Mouse (Mus musculus): ENCODE data around the gene 4933414I15Rik. TPM values are rescaled to one million over a fixed set of nuclear protein-coding genes. Genes with fewer than 3 reads are reported as not detected.

Gene 4933414I15Rik
- total RNA-seq (2023): not detected

DNA sequence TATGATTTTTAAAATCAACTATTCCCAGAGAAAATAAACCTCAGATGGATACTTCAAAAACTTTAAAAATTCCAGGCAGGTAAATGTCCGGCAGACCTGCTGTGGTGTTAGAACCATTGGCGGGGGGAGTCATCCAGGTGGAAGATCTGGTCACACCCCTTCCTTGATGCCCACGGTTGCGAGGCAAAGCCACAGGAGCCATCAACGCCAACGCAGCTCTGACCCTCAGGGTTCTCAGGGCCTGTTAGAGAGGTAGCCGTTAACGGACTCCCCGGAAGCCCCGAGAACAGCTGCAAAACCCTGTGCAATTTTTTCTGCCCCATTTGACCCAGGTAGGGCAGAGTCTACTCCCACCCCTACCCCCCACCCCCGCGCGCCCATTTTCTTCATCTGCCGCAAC, at the start of gene 4933414I15Rik:
TSS of gene 4933414I15Rik (minus strand) at position 260 of the 400 bp plus-strand sequence.

GRCm38 (mm10) chr11:50981667-50982066, 38.1 kb upstream of the 4933414I15Rik start, which contains the start of gene Olfr1377:
Gene Olfr1377 (plus strand): TSS chr11:50981967.

DNA sequence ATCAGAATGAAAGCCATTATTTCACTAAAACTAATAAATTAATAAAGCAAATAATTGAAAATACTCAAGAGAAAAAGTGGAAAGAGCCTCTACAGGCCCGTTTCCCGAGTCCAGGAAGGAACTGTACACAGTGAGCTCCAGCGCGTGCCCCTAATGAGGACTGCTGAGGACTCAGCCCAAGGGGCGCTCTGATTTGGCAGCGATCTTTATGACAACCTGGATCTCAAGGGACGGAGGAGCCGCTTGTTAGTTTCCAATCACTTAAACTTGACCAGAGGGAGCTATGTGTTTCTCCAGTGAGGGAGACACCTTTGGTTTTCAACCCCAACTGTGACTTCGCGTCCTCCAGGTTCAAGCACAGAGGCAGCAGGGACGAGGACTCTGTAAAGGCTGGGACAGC, 22.7 kb upstream of the 4933414I15Rik start, which contains the start of gene Olfr1378:
TSS of gene Olfr1378 (plus strand) at position 301 of the 400 bp plus-strand sequence.

GRCm38 (mm10) chr11:50953665-50954064, 10.1 kb upstream of the 4933414I15Rik start, which contains the start of gene Prop1:
Gene Prop1 (minus strand): TSS chr11:50953765.

GRCm38 (mm10) chr11:50931451-50931866, 12.1 kb downstream of the 4933414I15Rik start, which contains the start of gene Zfp354b:
Gene Zfp354b (minus strand): TSS chr11:50931633.

DNA sequence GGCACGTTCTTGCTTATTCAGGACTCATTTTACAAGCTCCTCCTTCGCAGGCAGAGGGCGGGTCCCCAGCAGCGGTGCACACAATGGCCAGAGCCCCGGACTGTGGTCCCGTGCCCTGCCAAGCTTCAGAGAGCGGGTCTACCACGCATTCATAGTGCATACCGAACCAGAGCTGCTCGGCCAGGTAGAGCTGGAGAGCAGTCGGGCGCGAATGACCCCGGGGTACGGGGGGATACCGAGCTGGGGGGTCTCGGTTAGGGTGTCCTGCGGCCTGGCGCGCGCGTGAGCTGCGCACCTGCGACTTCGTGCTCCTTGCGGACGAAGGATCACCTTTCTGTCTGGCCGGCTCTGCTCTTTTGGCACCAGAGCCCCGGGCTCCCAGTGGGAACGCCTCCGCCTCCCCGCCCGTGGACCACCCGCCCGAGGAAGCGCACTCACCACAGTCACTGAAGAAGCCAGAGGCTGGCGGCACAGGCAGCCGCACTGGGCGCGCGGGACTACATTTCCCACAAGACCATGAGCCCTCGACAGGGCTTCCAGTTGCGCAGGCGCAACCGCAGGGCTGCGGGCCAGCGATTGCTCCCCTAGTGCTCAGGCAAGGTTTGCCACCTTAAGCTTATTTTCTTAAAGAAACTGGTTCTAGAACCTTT, 27.8 kb downstream of the 4933414I15Rik start, which contains the start of gene Zfp2:
TSS of gene Zfp2 (minus strand) at position 495 of the 650 bp plus-strand sequence.

Other genes starting within 250 kb of the 4933414I15Rik start
- under 1 TPM; 0.18 to 0.39 TPM for gene Zfp354c, start 116.0 kb downstream of the 4933414I15Rik start, total RNA-seq (2023)
- not detected for gene Zfp879, start 102.2 kb downstream of the 4933414I15Rik start, total RNA-seq (2023)
- under 1 TPM; 0.64 to 0.90 TPM for gene Grm6, start 93.1 kb downstream of the 4933414I15Rik start, total RNA-seq (2023)
- not detected for gene Zfp454, start 56.1 kb downstream of the 4933414I15Rik start, total RNA-seq (2023)
- gene Zfp2, start 27.6 kb downstream of the 4933414I15Rik start, total RNA-seq (2023): under 1 TPM in 1 of 2 experiments, not detected in 1; 0.53 TPM
- gene Zfp354b, start 12.1 kb downstream of the 4933414I15Rik start, total RNA-seq (2023): under 1 TPM in 1 of 2 experiments, not detected in 1; 0.22 TPM
- not detected for gene Prop1, start 10.0 kb upstream of the 4933414I15Rik start, total RNA-seq (2023)
- not detected for gene Olfr1378, start 22.8 kb upstream of the 4933414I15Rik start, total RNA-seq (2023)
- not detected for gene Olfr1377, start 38.2 kb upstream of the 4933414I15Rik start, total RNA-seq (2023)
- gene Olfr51, start 59.8 kb upstream of the 4933414I15Rik start, total RNA-seq (2023): not detected
- not detected for gene Olfr54, start 70.5 kb upstream of the 4933414I15Rik start, total RNA-seq (2023)
- not detected for gene Olfr1375, start 104.3 kb upstream of the 4933414I15Rik start, total RNA-seq (2023)
- gene Zfp354a, start 115.5 kb upstream of the 4933414I15Rik start, total RNA-seq (2023): not detected

Data from neutrophil, adult 83 days (primary cell).